Mouse (Mus musculus): Measurements from ENCODE around the gene Nln.

Nln gene

DNA sequence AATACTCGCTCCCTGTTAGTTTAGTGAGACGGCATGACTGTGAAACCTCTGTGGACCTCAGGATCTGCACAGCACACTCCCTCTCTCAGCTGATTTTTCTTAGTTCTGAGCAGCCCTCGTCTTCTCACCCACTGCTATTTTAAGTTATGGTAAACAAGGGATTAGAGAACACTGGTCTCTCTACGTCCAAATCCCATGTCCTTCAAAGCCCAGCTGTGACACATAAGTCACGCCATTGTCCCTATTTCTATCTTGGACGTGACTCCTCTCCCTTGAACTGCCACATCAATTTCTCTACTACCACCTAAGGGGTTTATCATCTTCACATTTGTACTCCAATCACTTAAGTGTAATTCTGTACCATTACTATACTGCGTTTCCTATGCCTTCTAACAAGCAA is 13.5 kb downstream of the Nln start:
- DNase-seq (ENCODE audit: low spot score) = no peak

DNA sequence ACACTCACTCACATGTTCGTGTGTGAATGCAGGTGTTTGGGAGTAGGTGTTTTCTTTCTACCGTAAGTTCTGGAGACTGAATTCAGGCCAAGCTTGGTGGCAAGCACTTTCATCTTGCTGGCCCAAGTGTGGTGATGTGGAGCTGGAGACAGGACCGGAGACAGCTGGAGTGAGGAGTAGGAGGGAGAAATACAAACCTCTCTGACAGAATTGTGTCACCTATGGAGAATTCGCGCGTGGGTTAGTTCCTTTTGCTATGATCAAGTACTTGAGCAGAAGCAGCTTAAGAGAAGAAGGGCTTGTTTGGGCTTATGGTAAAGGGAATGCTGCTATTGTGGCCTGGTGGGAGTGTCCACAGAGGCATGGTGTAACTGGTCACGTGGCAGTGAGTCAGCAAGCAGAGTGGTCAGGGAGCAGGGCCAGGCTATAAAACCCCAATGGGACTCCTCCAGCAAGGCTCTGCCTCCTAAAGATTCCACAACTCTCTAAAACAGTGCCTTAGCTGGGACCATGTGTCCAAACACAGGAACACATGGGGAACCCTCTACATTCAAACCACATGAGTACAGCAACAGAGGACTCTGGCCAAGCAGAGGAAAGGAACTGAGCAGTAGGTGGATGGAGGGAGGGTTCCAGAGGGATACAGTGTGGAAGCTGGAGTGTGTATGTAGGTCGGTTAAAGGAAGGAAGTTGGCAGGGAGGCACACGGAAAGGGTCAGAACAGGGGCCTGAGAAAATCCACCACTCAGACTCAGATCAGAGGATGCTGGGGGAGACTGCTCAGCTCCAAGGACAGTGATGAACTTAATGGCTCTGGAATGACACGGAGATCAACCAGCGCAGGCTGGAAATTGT is 14.7 kb downstream of the Nln start:
- DNase-seq (ENCODE audit: low spot score) = peak; percentile 23

DNA sequence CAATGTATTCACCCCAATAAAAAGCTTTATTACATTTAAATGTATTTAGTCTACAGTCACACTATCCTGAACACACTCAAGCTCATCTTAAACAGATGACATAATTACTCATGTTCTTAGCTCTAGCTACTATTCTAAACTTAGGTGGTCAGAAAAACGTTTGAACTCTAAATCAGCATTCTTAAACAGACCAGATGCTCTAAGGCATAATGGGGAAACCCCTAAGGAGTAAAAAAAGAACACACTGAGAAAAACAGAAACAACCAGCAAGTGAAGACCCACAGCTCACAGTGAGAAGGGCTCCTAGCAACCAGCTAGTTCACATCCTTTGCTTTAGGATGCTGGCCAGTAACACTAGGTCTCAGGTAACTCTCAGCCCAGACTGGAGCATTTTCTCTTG is 17.7 kb downstream of the Nln start:
- DNase-seq (ENCODE audit: low spot score) = no peak

DNA sequence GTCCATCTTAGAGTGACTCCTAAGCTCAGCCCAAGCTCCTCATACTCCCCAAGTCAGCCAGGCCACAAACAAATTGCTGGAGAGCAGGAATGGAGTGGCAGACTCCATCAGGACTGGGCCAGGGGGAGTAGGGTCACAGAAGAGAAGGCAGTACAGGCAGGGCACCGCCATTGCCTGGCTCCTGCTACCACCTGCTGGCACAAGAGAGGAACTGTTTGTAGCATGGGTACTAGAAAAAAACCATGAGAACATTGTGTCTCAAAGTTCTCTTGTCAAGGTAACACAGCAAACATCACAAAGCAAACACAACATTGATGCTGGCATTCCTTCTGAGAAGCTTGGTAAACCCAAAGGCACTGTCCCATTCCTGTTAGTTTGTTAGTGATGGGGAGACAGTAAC is 20.0 kb downstream of the Nln start:
- DNase-seq (ENCODE audit: low spot score) = peak; percentile 51

DNA sequence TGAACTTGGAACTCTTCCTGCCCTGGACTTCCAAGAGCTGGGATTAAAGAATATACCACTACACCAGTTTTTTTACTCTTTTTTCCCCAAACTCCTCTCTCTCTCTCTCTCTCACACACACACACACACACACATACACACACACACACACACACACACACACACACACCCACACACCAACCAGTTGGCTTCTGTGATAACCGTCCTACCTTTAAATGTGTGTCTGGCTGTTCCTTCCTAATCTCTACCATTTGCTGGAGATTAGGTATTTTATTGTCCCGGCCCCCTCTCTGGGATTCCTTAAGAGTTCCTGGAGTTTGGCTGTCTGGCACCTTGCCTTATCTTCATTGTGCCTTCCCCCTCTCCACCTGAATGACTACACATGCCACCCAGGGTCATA is 24.8 kb downstream of the Nln start:
- DNase-seq (ENCODE audit: low spot score) = no peak

DNA sequence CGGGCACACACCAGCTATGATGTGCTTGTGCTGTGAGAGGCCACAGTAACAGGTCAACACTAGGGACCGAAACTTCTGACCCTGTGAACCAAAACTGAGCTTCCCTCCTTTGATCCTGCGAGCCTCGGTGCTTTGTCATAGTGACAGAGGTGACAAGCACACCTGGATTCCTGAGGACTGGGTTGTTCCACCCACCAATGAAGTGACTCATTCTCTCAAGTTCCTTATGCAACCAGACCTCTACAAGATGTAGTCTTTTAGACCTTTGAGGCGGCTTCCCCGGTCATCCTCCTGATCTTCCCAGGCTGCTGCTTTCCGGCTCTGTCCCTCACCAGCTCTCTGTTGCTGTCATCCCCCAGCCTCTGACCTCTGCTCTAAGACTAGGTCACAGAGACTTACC is 26.9 kb downstream of the Nln start:
- no peak for DNase-seq (ENCODE audit: low spot score)

DNA sequence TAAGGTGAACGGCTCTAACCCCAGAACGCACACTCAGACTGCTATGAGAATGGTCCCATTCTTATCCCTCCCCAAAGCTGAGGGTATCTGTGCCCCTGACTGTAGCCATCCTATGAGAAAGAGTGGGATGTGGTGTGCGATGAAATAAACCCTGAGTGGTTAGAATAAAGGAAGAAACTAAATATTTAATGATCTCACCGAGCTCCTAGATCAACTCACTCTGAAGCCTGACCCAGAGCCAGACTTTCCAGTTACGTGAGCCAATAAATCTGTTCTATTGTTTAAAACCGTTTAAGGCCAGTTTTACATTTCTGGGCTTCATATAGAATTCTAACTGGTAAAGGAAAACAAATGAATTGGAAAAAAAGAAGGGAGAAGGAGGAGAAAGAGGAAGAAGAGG is 32.4 kb downstream of the Nln start:
- DNase-seq (ENCODE audit: low spot score) = no peak

DNA sequence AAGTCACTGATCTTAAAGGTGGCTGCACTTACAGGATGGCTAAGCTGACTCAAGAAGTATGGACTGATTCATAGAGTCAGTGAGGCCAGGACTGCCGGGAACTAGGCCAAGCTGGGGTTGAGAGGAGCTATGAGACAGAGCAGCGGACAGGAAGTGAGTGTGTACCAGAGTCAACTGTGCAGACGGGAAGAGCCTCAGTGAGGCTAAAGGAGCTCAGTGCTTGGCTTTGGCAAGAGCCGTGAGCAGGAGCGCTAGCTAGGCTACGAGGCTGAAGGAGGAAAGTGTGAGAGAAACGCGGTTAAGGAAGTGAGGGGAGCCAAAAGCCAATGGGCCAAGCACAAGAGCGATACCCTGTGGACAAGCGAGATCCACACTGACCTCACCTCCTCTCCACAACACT is 34.7 kb downstream of the Nln start:
- DNase-seq (ENCODE audit: low spot score) = peak; percentile 71

DNA sequence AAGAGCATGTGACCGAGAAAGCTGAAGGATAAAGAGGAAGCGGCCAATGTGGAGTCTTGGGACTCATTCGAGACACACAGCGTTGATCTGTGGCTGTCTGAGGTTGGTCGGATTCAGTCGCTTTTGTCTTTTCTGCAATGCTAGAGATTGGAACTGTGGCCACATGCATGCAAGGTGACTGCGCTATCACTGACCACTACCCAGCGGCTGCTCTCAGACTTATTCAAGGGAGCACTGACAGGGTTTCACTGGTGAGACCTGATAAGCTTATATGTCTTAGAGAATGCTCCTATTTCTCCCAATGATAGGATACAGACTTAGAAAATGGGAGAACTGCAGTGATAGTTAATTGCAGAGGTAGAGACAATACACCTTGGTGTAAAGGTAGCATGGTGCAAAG is 35.2 kb downstream of the Nln start:
- DNase-seq (ENCODE audit: low spot score) = no peak

DNA sequence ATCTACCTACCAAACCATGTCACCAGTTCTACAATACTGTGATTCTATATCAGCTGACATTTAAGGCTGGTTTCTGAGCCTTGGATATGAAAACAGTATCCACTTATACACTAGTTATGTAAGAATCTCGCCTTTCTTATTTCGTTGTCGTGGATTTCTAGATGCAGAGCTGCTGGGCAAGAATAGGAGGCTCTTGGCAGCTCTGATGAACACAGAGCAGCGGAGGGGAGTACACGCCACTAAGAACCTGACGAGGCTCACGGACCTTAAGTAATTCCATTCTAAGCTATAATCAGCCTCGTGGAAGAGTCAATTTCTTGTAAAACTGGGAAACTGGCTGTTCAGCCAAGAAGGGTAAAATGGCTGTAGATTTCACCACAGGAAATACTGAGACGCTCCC is 37.1 kb downstream of the Nln start:
- no peak for DNase-seq (ENCODE audit: low spot score)

DNA sequence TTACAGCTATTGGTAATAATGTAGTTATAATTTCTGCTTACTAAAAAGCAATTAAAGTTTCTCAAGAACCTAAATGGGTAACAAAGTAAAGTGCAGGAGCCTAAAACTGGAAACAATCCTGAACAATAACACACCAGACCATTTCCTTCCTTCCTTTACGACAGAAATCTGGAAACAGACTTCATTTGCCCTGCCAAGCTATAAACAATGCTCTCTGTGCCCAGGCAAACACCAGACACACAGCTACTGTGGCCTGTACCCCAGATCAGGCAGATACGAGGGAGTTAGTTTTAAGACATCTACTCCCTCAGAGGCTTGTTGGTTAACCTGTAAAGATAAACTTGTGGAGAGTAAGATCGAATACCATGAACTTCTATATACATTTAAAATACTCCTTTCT is 38.7 kb downstream of the Nln start:
- DNase-seq (ENCODE audit: low spot score) = peak; percentile 59

DNA sequence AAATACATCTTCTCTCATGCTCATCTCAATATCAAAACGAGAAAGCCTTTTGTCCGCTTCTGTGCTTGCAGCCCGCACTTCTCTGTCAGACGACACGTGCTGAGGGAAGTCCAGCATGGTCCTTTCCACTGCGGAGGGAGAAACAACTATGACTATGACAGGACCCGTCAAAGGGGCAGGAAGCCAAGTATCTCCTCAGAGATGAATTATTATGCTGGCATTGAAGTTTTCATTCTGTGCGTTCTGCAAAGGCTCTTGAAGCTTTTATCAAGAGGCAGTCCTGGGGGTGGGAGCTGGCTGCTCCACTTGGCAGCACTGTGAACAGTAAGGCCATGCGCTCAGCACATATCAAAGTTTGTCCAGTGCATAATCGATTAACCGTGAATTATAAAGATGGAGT is 40.2 kb downstream of the Nln start:
- DNase-seq (ENCODE audit: low spot score) = peak; percentile 5

DNA sequence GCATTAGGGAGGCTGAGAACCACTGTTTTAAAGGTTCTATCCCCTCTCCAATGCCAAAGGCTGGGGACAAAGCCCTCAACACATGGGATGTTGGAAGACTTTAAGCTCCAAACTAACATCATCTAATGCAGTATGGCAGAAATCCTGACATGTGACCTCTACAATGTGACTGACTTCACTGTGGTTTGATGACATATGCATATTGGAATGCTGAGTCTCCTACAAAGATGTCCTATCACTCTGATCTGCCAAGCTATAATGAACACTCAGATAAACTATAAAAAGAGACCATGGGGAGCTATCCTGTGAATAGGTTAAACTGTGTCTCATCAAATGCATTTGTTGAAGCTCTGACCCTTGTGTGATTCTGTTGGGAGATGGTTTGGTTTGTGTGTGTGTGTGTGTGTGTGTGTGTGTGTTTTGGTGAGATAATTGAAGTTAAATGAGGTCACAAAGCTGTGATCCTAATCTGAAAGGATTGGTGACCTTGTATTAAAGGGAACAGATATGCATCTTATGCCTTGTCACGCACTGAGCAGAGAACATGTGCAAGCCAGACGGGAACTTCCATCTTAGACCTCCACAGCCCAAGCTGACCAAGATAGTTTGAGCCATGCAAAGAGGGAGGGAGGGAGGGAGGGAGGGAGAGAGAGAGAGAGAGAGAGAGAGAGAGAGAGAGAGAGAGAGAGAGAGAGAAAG is 43.6 kb downstream of the Nln start:
- no peak for DNase-seq (ENCODE audit: low spot score)

DNA sequence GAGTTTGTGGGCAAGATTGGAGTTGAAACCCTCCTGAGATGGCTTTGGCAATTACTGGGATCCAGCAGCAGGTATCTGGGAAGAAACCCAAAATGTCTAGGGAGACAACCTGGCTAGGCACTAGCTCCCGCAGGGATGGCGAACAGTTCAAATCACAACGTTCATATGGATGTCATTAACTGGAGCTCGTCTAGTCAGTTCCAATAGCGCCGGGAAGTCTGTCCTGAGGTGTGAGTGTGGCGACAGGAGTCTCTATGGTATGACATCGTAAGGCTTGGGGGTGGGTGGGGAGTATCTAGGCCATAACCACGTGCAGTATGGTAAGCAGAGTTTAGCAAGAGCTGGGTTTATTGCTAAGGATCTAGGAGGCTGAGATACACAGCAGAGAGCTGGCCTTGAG is 46.4 kb downstream of the Nln start:
- no peak for DNase-seq (ENCODE audit: low spot score)

DNA sequence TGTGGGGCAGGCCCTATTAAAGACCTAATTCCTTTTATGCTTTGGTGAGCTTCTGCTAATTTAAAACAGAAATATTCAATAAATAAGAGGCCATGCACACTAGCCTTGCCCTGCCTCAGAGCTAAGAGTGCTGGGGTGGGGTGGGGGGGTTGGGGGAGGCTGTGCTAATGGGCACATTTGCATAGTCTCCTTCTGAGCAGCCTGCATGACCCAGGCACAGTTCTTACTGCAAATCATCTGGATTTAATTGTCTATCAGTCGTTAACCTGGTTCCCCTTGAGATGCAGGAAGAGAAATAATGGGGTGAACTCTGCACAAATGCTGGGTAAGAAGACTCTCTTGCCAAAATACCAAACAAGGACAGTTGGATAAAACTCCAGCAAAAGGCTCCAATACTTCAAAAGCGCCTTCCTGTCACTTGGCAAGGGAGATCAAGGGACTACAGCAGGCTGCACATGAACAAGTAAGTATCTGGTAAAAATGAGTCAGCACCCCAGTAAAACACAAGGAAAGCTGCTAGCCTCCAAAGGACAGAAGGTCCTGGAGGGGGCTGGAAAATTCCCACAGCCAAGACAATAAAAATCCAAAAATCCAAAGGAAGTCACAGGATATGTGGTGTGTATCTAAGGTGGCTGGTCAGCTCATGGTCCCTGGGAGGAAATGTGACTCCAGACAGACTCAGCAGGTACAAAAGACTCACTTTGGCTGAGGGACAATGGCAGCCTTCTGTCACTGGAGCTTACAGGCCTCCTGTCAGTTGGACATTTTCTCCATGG is 47.3 kb downstream of the Nln start:
- peak; percentile 41 for DNase-seq (ENCODE audit: low spot score)

DNA sequence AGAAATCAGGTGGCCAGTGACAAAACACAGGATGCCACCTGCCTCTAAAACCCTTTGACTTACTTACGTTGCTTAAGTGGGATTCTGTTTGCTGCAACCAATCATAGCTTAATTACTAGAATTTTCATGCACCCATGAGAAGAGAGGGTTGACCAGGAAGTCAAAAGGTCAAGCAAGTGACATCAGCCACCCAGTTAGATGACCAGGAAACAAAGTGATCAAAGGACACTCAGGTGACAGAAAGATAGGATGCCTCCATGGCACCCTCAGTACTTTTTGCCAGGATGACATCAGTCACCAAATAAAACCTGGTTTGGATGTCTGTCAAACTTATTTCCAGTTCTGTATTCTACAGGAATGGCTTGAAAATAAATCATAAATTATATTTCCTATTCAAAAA is 49.2 kb downstream of the Nln start:
- no peak for DNase-seq (ENCODE audit: low spot score)

DNA sequence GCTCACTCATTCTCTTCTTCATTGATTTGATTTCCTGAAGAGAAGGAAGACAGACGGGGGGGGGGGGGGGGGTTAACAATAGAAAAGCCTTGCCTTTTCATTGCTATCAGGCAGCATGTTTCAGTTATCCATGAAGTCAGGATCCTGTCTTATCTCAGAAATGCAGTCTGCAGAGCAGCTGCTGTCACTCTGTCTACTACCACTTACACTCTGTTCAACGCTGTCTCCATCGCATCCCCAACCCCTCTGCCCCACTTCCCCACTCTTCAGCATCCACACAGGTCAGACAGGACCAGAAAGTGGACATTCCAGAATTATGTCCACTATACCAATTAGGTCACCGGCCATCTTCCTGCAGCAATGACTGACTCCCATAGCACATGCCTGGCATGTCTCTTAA is 49.9 kb downstream of the Nln start:
- no peak for DNase-seq (ENCODE audit: low spot score)

DNA sequence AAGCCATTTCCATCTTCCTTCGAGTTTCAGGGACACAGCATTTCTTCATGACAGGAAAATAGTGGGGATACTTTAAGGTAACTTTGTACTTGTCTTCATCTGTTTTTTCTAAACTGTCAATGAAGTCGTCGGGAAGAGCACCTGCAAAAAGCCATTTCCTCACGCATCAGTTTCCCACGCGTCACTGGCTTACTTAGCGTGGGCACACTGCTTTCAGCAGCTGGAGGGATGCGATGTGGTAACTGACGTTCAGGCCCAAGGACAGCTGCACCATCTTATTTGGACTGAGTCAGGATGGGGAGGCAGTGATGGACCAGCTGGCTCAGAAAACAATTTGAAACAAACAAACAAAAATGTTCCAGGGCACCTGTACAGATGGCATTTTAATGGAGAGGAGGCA is 50.7 kb downstream of the Nln start:
- no peak for DNase-seq (ENCODE audit: low spot score)

DNA sequence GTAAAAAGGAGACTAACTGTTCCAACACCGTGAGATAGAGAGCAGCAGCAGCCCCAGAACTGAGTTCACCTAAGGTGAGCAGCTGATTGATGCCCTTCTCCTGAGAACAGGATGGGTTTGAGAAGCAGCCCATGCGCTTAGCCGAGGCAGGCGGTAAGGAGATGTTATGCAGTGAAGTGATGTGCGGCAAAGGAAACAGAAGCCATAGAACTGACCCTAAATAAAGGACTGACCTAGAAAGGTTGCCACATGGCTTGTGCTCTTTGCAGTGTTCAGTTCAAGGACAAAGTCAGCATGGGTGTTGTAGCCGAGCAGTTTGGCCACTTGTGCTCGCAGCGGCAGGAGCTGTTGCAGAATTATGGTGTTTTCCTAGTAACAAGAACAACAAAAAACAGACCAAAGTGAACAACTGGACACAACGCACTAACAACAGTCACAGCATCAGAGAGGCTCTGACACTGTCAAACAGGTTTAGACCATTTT is 57.1 kb downstream of the Nln start:
- DNase-seq (ENCODE audit: low spot score) = no peak

DNA sequence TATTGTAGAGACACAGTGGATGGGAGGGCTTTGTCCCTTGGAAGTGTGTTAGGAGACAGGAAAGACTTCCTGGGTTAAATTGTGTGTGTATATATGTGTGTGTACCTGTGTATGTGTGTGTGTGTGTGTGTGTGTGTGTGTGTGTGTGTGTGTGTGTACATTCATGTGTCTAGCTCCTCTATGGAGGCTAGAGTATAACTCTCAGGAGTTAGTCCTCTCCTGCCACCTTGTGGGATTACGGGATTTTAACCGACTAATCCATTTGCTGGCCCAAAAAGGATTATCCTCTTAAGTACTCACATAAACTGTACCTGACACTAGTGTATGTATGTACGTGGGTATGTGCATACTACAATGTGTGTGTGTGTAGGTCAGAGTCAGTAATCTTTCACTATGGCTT is 60.6 kb downstream of the Nln start:
- peak; percentile 64 for DNase-seq (ENCODE audit: low spot score)

DNA sequence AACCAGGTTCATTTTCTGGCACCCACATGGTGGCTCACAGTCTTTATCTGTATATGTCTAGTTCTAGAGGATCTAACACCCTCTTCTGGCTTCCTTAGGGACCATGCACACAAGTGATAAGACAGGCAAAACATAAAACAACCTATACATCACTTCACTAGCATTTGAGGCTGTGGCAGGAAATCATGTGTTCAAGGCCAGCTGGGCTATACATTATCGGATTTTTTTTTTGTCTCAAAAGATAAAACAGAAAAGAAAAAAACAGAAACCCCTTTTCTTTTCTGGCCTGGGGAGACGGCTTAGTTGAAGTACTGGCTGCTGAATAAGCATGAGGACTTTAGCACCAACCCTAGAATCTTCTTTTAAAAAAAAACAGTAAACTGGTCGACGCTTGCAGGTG is 64.3 kb downstream of the Nln start:
- no peak for DNase-seq (ENCODE audit: low spot score)

DNA sequence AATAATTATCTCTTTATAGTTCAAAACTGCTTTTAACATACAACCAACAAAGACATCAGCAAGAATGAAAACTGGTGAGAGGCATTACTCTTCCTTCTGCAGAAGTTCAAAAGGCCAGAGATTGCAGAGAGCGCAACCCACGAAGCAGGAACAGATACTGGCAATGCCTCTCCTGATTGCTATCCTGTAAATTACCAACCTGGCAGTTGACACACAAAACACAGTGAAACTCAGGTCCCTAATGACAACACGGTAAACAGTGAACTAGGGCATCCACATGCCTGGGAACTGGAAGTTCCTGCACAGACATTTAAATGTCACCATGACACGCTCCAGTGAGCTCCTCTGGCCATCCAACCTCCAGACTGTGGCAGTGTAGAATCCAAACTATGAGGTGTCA is 65.1 kb downstream of the Nln start:
- no peak for DNase-seq (ENCODE audit: low spot score)

DNA sequence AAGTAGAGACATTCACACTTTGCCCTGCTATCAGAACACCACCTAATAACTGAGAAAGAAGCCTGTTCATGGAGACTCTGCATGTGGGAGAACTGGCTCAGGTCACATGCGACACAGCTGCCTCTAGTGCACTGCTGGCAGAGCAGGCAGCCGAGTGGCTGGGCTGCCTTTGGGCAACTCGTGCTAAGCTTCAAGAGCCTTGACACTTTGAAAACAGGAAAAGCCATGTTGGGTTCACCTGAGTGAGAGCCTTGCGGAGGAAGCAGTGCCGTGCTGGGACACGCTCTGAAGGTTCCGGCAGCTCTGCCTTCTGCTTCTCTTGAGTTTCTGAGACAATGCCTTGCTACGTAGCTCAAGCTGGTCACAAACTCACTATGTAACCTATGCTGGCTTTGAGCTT is 66.7 kb downstream of the Nln start:
- peak; percentile 54 for DNase-seq (ENCODE audit: low spot score)

All from lung, postnatal 25 days (tissue).